Mouse (Mus musculus) neural tube, embryonic 12.5 days (tissue): ENCODE data around the gene Zfp410. TPM values are rescaled to one million over a fixed set of nuclear protein-coding genes. Genes with fewer than 3 reads are reported as not detected.
A peak's percentile ranks its signal among the peaks of the same experiment; 100 is the strongest.

Source experiments
- ATAC-seq: fragments of 200-750 bp; cut with Nextera tagmentation; 2 replicates; pipeline ENCODE4 v1.8.0; 2017; ENCODE audit warnings: low read depth, mild to moderate bottlenecking, moderate TSS enrichment, moderate library complexity; ENCODE audit not compliant: low FRiP score
- H3K27ac ChIP-seq: fragments of 300-500 bp; sonication (generic); 2 replicates; pipeline ENCODE4 v1.5.1; 2016
- H3K27me3 ChIP-seq: fragments of 300-500 bp; sonication (generic); replicated peaks from 2 replicates; pipeline ENCODE4 v1.6.1; 2016; ENCODE audit warnings: mild to moderate bottlenecking
- H3K36me3 ChIP-seq: fragments of 300-500 bp; sonication (generic); 2 replicates; pipeline ENCODE4 v1.6.1; 2016; ENCODE audit warnings: mild to moderate bottlenecking
- H3K4me1 ChIP-seq: fragments of 300-500 bp; sonication (generic); 2 replicates; pipeline ENCODE4 v1.6.1; 2016
- H3K4me2 ChIP-seq: fragments of 300-500 bp; sonication (generic); replicated peaks from 2 replicates; pipeline ENCODE4 v1.6.1; 2016; ENCODE audit warnings: mild to moderate bottlenecking
- H3K4me3 ChIP-seq: fragments of 300-500 bp; sonication (generic); 2 replicates; pipeline ENCODE4 v1.5.1; 2016
- H3K9ac ChIP-seq: fragments of 300-500 bp; sonication (generic); 2 replicates; pipeline ENCODE4 v1.6.1; 2016; ENCODE audit warnings: mild to moderate bottlenecking
- H3K9me3 ChIP-seq: fragments of 300-500 bp; sonication (generic); 2 replicates; pipeline ENCODE4 v1.6.1; 2016; ENCODE audit warnings: mild to moderate bottlenecking
- WGBS: fragments of 180-500 bp; shearing (Covaris S2); methylation state at CpG from one replicate; pipeline ENCODE4 v1.1.7; 2016; 5-methylcytosine and 5-hydroxymethylcytosine counted together
- polyA plus RNA-seq: library from polyadenylated mRNA; unstranded; fragments of >200 nt; fragmentation: Nextera tagmentation; extraction: Ambion mirVana; gene quantifications from 2 replicates; pipeline ENCODE4 v1.2.1, GENCODE M21; 2016

Gene Zfp410
- 108 and 111 TPM in 2 replicates for polyA plus RNA-seq

GRCm38 (mm10) chr12:84316721-84317621 is at the start of gene Zfp410:
Gene Zfp410 (plus strand): TSS chr12:84316852.
- Histone ChIP-seq H3K9me3 (no peaks in the 10 kb centered on the region), H3K27ac (peak within 1 kb of the TSS; percentile 57), H3K36me3 (no peaks in the 10 kb centered on the region), H3K9ac (peak within 1 kb of the TSS; percentile 96), H3K4me2 (peak within 1 kb of the TSS; percentile 92), H3K27me3 (no peaks in the 10 kb centered on the region), H3K4me3 (peak within 1 kb of the TSS; percentile 99), H3K4me1 (peaks cover 14% of the 10 kb centered on the region)
- under 1% methylated on average over 77 of the region's 77 CpGs for whole genome bisulfite sequencing
- ATAC-seq, result peak; percentile 94

GRCm38 (mm10) chr12:84267264-84267663 is 49.4 kb upstream of the Zfp410 start:
- 71% methylated on average over 2 of the region's 2 CpGs for whole genome bisulfite sequencing
- ATAC-seq, result no peak
- no peaks in the 10 kb centered on the region for H3K36me3 ChIP-seq
- no peaks in the 10 kb centered on the region for H3K27me3 ChIP-seq
- H3K27ac ChIP-seq, result no peak overlapping the region
- no peaks in the 10 kb centered on the region for H3K9me3 ChIP-seq
- H3K4me3 ChIP-seq, result no peak overlapping the region
- H3K9ac ChIP-seq, result no peak overlapping the region
- no peak overlapping the region for H3K4me2 ChIP-seq
- no peaks in the 10 kb centered on the region for H3K4me1 ChIP-seq

GRCm38 (mm10) chr12:84273366-84273765 is 43.3 kb upstream of the Zfp410 start:
- WGBS, result 77% methylated on average over 5 of the region's 5 CpGs

GRCm38 (mm10) chr12:84275288-84275687 is 41.4 kb upstream of the Zfp410 start:
- H3K4me2 ChIP-seq, result no peak overlapping the region
- no peaks in the 10 kb centered on the region for H3K36me3 ChIP-seq
- 91% methylated on average over 9 of the region's 9 CpGs for WGBS
- peaks cover 3% of the 10 kb centered on the region; the same call in 1 of the 2 replicates for H3K4me1 ChIP-seq
- no peak overlapping the region for H3K4me3 ChIP-seq
- no peak for ATAC-seq
- no peak overlapping the region for H3K27ac ChIP-seq
- no peaks in the 10 kb centered on the region for H3K9me3 ChIP-seq
- no peaks in the 10 kb centered on the region for H3K27me3 ChIP-seq
- H3K9ac ChIP-seq, result no peak overlapping the region

More at GRCm38 (mm10) chr12:84273366-84273765, 43.3 kb upstream of the Zfp410 start:
- Histone ChIP-seq H3K9ac (no peak overlapping the region), H3K9me3 (no peaks in the 10 kb centered on the region), H3K36me3 (no peaks in the 10 kb centered on the region), H3K4me2 (no peak overlapping the region), H3K4me3 (no peak overlapping the region), H3K27ac (no peak overlapping the region), H3K27me3 (no peaks in the 10 kb centered on the region), H3K4me1 (peaks cover 3% of the 10 kb centered on the region; the same call in 1 of the 2 replicates)
- no peak for ATAC-seq

GRCm38 (mm10) chr12:84276288-84276687 is 40.4 kb upstream of the Zfp410 start:
- 69% methylated on average over 2 of the region's 2 CpGs for WGBS
- Histone ChIP-seq H3K36me3 (no peaks in the 10 kb centered on the region), H3K27ac (no peak overlapping the region), H3K9me3 (no peaks in the 10 kb centered on the region), H3K4me3 (no peak overlapping the region), H3K9ac (no peak overlapping the region), H3K27me3 (no peaks in the 10 kb centered on the region), H3K4me2 (no peak overlapping the region), H3K4me1 (peaks cover 3% of the 10 kb centered on the region; the same call in 1 of the 2 replicates)
- ATAC-seq, result no peak

GRCm38 (mm10) chr12:84276799-84277198 is 39.9 kb upstream of the Zfp410 start:
- Histone ChIP-seq H3K4me2 (no peak overlapping the region), H3K4me1 (peaks cover 3% of the 10 kb centered on the region; the same call in 1 of the 2 replicates), H3K36me3 (no peaks in the 10 kb centered on the region), H3K9me3 (no peaks in the 10 kb centered on the region), H3K4me3 (no peak overlapping the region), H3K27ac (no peak overlapping the region), H3K9ac (no peak overlapping the region), H3K27me3 (no peaks in the 10 kb centered on the region)
- WGBS, result 80% methylated on average over 4 of the region's 4 CpGs
- ATAC-seq, result no peak

GRCm38 (mm10) chr12:84277832-84278231 is 38.8 kb upstream of the Zfp410 start:
- no peak overlapping the region for H3K9ac ChIP-seq
- no peaks in the 10 kb centered on the region for H3K27me3 ChIP-seq
- peaks cover 3% of the 10 kb centered on the region; the same call in 1 of the 2 replicates for H3K4me1 ChIP-seq
- WGBS, result 38% methylated on average over 3 of the region's 3 CpGs
- H3K9me3 ChIP-seq, result no peaks in the 10 kb centered on the region
- H3K4me3 ChIP-seq, result no peak overlapping the region
- peak; percentile 68 for ATAC-seq
- H3K4me2 ChIP-seq, result no peak overlapping the region
- no peak overlapping the region for H3K27ac ChIP-seq
- H3K36me3 ChIP-seq, result no peaks in the 10 kb centered on the region

GRCm38 (mm10) chr12:84278901-84279300 is 37.8 kb upstream of the Zfp410 start:
- no peak overlapping the region for H3K27ac ChIP-seq
- 86% methylated on average over 7 of the region's 7 CpGs for WGBS
- no peaks in the 10 kb centered on the region for H3K36me3 ChIP-seq
- no peak overlapping the region for H3K4me3 ChIP-seq
- ATAC-seq, result no peak
- H3K4me1 ChIP-seq, result peaks cover 3% of the 10 kb centered on the region; the same call in 1 of the 2 replicates
- no peak overlapping the region for H3K4me2 ChIP-seq
- H3K27me3 ChIP-seq, result no peaks in the 10 kb centered on the region
- H3K9me3 ChIP-seq, result no peaks in the 10 kb centered on the region
- no peak overlapping the region for H3K9ac ChIP-seq

- H3K4me3 ChIP-seq, result peak overlapping the region; percentile 49; the same call in 1 of the 2 replicates
- H3K27me3 ChIP-seq, result no peaks in the 10 kb centered on the region
- no peak overlapping the region for H3K27ac ChIP-seq
- H3K4me1 ChIP-seq, result peaks cover 9% of the 10 kb centered on the region; the same call in 1 of the 2 replicates
- no peak for ATAC-seq
- H3K4me2 ChIP-seq, result peak overlapping the region; percentile 74
- no peak overlapping the region for H3K9ac ChIP-seq
- WGBS, result 80% methylated on average over 14 of the region's 14 CpGs
- H3K9me3 ChIP-seq, result no peaks in the 10 kb centered on the region
- no peaks in the 10 kb centered on the region for H3K36me3 ChIP-seq
Measured at GRCm38 (mm10) chr12:84284391-84284790, 32.3 kb upstream of the Zfp410 start.

- Histone ChIP-seq H3K27me3 (no peaks in the 10 kb centered on the region), H3K9me3 (no peaks in the 10 kb centered on the region), H3K4me2 (peak within 1 kb of the TSS; percentile 74), H3K4me1 (peaks cover 9% of the 10 kb centered on the region; the same call in 1 of the 2 replicates), H3K36me3 (no peaks in the 10 kb centered on the region), H3K4me3 (peak within 1 kb of the TSS; percentile 49), H3K27ac (no peak within 1 kb of the TSS), H3K9ac (peak within 1 kb of the TSS; percentile 54)
- under 1% methylated on average over 39 of the region's 39 CpGs for WGBS
- ATAC-seq, result peak; percentile 90
Measured at GRCm38 (mm10) chr12:84284885-84285592, 31.6 kb upstream of the Zfp410 start, which contains the start of gene Ptgr2. Gene Ptgr2 (plus strand): TSS chr12:84285232.

GRCm38 (mm10) chr12:84285593-84285968 is 31.1 kb upstream of the Zfp410 start:
- no peaks in the 10 kb centered on the region for H3K27me3 ChIP-seq
- peak overlapping the region; percentile 54 for H3K9ac ChIP-seq
- 0 out of 2 replicates have a peak, but pooled peaks have one; percentile 4 for ATAC-seq
- H3K27ac ChIP-seq, result no peak overlapping the region
- peak overlapping the region; percentile 49 for H3K4me3 ChIP-seq
- peaks cover 9% of the 10 kb centered on the region; the same call in 1 of the 2 replicates for H3K4me1 ChIP-seq
- no peaks in the 10 kb centered on the region for H3K36me3 ChIP-seq
- H3K4me2 ChIP-seq, result peak overlapping the region; percentile 74
- H3K9me3 ChIP-seq, result no peaks in the 10 kb centered on the region
- 39% methylated on average over 8 of the region's 8 CpGs for WGBS

- Histone ChIP-seq H3K4me1 (peaks cover 9% of the 10 kb centered on the region; the same call in 1 of the 2 replicates), H3K36me3 (peaks cover 3% of the 10 kb centered on the region; the same call in 1 of the 2 replicates), H3K9ac (no peak overlapping the region), H3K27ac (no peak overlapping the region), H3K27me3 (no peaks in the 10 kb centered on the region), H3K9me3 (no peaks in the 10 kb centered on the region), H3K4me3 (no peak overlapping the region), H3K4me2 (no peak overlapping the region)
- no peak for ATAC-seq
- 50% methylated on average over 3 of the region's 3 CpGs for WGBS
Measured at GRCm38 (mm10) chr12:84288461-84288860, 28.2 kb upstream of the Zfp410 start.
